Mouse (Mus musculus) E14TG2a.4 (cell line): ENCODE data around the gene Megf11.

ENCODE experiments used
- CTCF ChIP-seq: conservative IDR thresholded peaks from 2 replicates; pipeline ENCODE4 v1.5.1; 2014; ENCODE audit warnings: low read length
- NANOG ChIP-seq: IDR thresholded peaks from 2 replicates; pipeline ENCODE4 v1.6.1; 2014; ENCODE audit warnings: borderline replicate concordance, low read length, mixed read lengths
- POU5F1 ChIP-seq: IDR thresholded peaks from 2 replicates; pipeline ENCODE4 v1.6.1; 2014; ENCODE audit warnings: low read length, borderline replicate concordance

GRCm38 (mm10) chr9:64651181-64651580 is 265.8 kb downstream of the Megf11 start:
- TF ChIP-seq CTCF: no peak
- TF ChIP-seq POU5F1: no peak
- TF ChIP-seq NANOG: no peak
